Mouse (Mus musculus) hindbrain, postnatal 0 days (tissue): ENCODE measurements around the gene Cul9. TPM values are rescaled to one million over a fixed set of nuclear protein-coding genes. Genes with fewer than 3 reads are reported as not detected.

Experiments
- ATAC-seq: fragments of 200-750 bp; cut with Nextera tagmentation; 2 replicates; pipeline ENCODE4 v1.8.0; 2017; ENCODE audit warnings: mild to moderate bottlenecking, moderate TSS enrichment, moderate library complexity
- DNase-seq: peaks from one replicate; pipeline ENCODE4 v3.0.0-alpha.2; 2015; ENCODE audit warnings: low spot score
- H3K27ac ChIP-seq: fragments of 300-500 bp; sonication (generic); 2 replicates; pipeline ENCODE4 v1.5.1; 2014; ENCODE audit warnings: mild to moderate bottlenecking
- H3K27me3 ChIP-seq: fragments of 300-500 bp; sonication (generic); 2 replicates; pipeline ENCODE4 v1.6.1; 2014; ENCODE audit warnings: low read length, mixed read lengths; ENCODE audit not compliant: insufficient read depth
- H3K36me3 ChIP-seq: fragments of 300-500 bp; sonication (generic); 2 replicates; pipeline ENCODE4 v1.6.1; 2014; ENCODE audit warnings: low read length, mixed read lengths; ENCODE audit not compliant: insufficient read depth
- H3K4me1 ChIP-seq: fragments of 300-500 bp; sonication (generic); 2 replicates; pipeline ENCODE4 v1.6.1; 2014; ENCODE audit warnings: antibody characterized with exemption, low read length, mixed read lengths; ENCODE audit not compliant: insufficient read depth
- H3K4me2 ChIP-seq: fragments of 300-500 bp; sonication (generic); 2 replicates; pipeline ENCODE4 v1.6.1; 2014; ENCODE audit warnings: low read depth, mild to moderate bottlenecking, low read length, moderate library complexity, mixed read lengths
- H3K4me3 ChIP-seq: fragments of 300-500 bp; sonication (generic); 2 replicates; pipeline ENCODE4 v1.5.1; 2014; ENCODE audit warnings: low read length
- H3K9ac ChIP-seq: fragments of 300-500 bp; sonication (generic); replicated peaks from 2 replicates; pipeline ENCODE4 v1.6.1; 2014; ENCODE audit warnings: mild to moderate bottlenecking, low read length, moderate library complexity, mixed read lengths
- H3K9me3 ChIP-seq: fragments of 300-500 bp; sonication (generic); 2 replicates; pipeline ENCODE4 v1.6.1; 2016; ENCODE audit warnings: low read length, mixed read lengths
- CTCF ChIP-seq: IDR thresholded peaks from 2 replicates; pipeline ENCODE4 v1.5.1; 2016; ENCODE audit warnings: antibody characterized with exemption, control low read depth, low read depth
- WGBS: fragments of 180-500 bp; shearing (Covaris S2); extraction: QIAGEN DNeasy Blood & Tissue Kit; methylation state at CpG from one replicate; pipeline ENCODE4 v1.1.7; 2014; 5-methylcytosine and 5-hydroxymethylcytosine counted together
- polyA plus RNA-seq: library from polyadenylated mRNA; unstranded; fragments of >200 nt; fragmentation: Nextera tagmentation; extraction: Ambion mirVana; gene quantifications from 2 replicates; pipeline ENCODE4 v1.2.1, GENCODE M21; 2015
- total RNA-seq: library from RNA; depleted of rRNA; stranded (reverse); fragments of >200 nt; gene quantifications from 2 replicates; pipeline ENCODE4 v1.2.3, GENCODE M21; 2014

The Cul9 gene
- total and polyA plus RNA-seq, 2 experiments from 2014 or later = 12.2 to 58.2 TPM

GRCm38 (mm10) chr17:46461347-46461746, 84.8 kb downstream of the Cul9 start:
- Histone ChIP-seq H3K4me1 (no peaks in the 10 kb centered on the region), H3K27me3 (no peaks in the 10 kb centered on the region), H3K9ac (no peak overlapping the region), H3K4me2 (peak overlapping the region; percentile 39; the same call in 1 of the 2 replicates), H3K9me3 (no peaks in the 10 kb centered on the region), H3K4me3 (no peak overlapping the region), H3K27ac (no peak overlapping the region), H3K36me3 (peaks cover 9% of the 10 kb centered on the region)
- peak; percentile 27 for DNase-seq
- WGBS = 28% methylated on average over 8 of the region's 8 CpGs
- peak; percentile 42 for TF ChIP-seq CTCF
- no peak for ATAC-seq

GRCm38 (mm10) chr17:46460673-46461072, 85.5 kb downstream of the Cul9 start:
- 10% methylated on average over 31 of the region's 32 CpGs for WGBS
- TF ChIP-seq CTCF = no peak
- DNase-seq (no peak), ATAC-seq (no peak; the same call in 1 of the 2 replicates)
- no peak overlapping the region for H3K4me3 ChIP-seq
- peak overlapping the region; percentile 39 for H3K4me2 ChIP-seq
- H3K27me3 ChIP-seq = no peaks in the 10 kb centered on the region
- 0 out of 2 replicates have a peak, but pooled peaks cover 5% of the 10 kb centered on the region for H3K4me1 ChIP-seq
- H3K27ac ChIP-seq = no peak overlapping the region
- peaks cover 5% of the 10 kb centered on the region; the same call in 1 of the 2 replicates for H3K36me3 ChIP-seq
- H3K9me3 ChIP-seq = no peaks in the 10 kb centered on the region
- no peak overlapping the region for H3K9ac ChIP-seq

- Histone ChIP-seq H3K4me2 (no peak overlapping the region), H3K27me3 (no peaks in the 10 kb centered on the region)
- DNase-seq = no peak
Measured at GRCm38 (mm10) chr17:46458439-46458838, 87.7 kb downstream of the Cul9 start.

GRCm38 (mm10) chr17:46457791-46458190, 88.4 kb downstream of the Cul9 start:
- no peak overlapping the region for H3K9ac ChIP-seq
- H3K4me2 ChIP-seq = no peak overlapping the region
- DNase-seq (peak; percentile 40), ATAC-seq (no peak)
- 22% methylated on average over 10 of the region's 10 CpGs for WGBS
- 0 out of 2 replicates have a peak, but pooled peaks cover 5% of the 10 kb centered on the region for H3K36me3 ChIP-seq
- H3K4me3 ChIP-seq = no peak overlapping the region
- no peak overlapping the region for H3K27ac ChIP-seq
- no peaks in the 10 kb centered on the region for H3K9me3 ChIP-seq
- peak; percentile 57 for TF ChIP-seq CTCF
- peaks cover 22% of the 10 kb centered on the region; the same call in 1 of the 2 replicates for H3K4me1 ChIP-seq
- H3K27me3 ChIP-seq = no peaks in the 10 kb centered on the region

More at GRCm38 (mm10) chr17:46458439-46458838, 87.7 kb downstream of the Cul9 start:
- Histone ChIP-seq H3K27ac (no peak overlapping the region), H3K4me3 (no peak overlapping the region), H3K36me3 (0 out of 2 replicates have a peak, but pooled peaks cover 5% of the 10 kb centered on the region), H3K4me1 (peaks cover 22% of the 10 kb centered on the region; the same call in 1 of the 2 replicates), H3K9me3 (no peaks in the 10 kb centered on the region), H3K9ac (no peak overlapping the region)
- 32% methylated on average over 3 of the region's 3 CpGs for WGBS
- ATAC-seq = no peak
- TF ChIP-seq CTCF = no peak

- no peaks in the 10 kb centered on the region for H3K27me3 ChIP-seq
- 3% methylated on average over 32 of the region's 33 CpGs for WGBS
- peak; percentile 36 for ATAC-seq
- H3K9ac ChIP-seq = peak overlapping the region; percentile 30; the same call in 1 of the 2 replicates
- peak; percentile 24 for DNase-seq
- H3K9me3 ChIP-seq = no peaks in the 10 kb centered on the region
- no peak for TF ChIP-seq CTCF
- H3K27ac ChIP-seq = no peak overlapping the region
- peaks cover 22% of the 10 kb centered on the region; the same call in 1 of the 2 replicates for H3K4me1 ChIP-seq
- H3K36me3 ChIP-seq = 0 out of 2 replicates have a peak, but pooled peaks cover 5% of the 10 kb centered on the region
- H3K4me3 ChIP-seq = peak overlapping the region; percentile 34
- H3K4me2 ChIP-seq = peak overlapping the region; percentile 67
Measured at GRCm38 (mm10) chr17:46455110-46455691, 91.0 kb downstream of the Cul9 start.

- Histone ChIP-seq H3K27ac (no peak overlapping the region), H3K27me3 (no peaks in the 10 kb centered on the region), H3K9ac (peak overlapping the region; percentile 30; the same call in 1 of the 2 replicates), H3K4me1 (peaks cover 22% of the 10 kb centered on the region; the same call in 1 of the 2 replicates), H3K4me2 (peak overlapping the region; percentile 67), H3K4me3 (peak overlapping the region; percentile 34), H3K9me3 (no peaks in the 10 kb centered on the region), H3K36me3 (0 out of 2 replicates have a peak, but pooled peaks cover 5% of the 10 kb centered on the region)
- ATAC-seq = peak; percentile 27; the same call in 1 of the 2 replicates
- peak; percentile 45 for DNase-seq
- TF ChIP-seq CTCF = no peak
- WGBS = 3% methylated on average over 9 of the region's 9 CpGs
Measured at GRCm38 (mm10) chr17:46454539-46454938, 91.6 kb downstream of the Cul9 start.

- peak overlapping the region; percentile 30; the same call in 1 of the 2 replicates for H3K9ac ChIP-seq
- peak; percentile 54 for DNase-seq
- 1% methylated on average over 26 of the region's 26 CpGs for WGBS
Measured at GRCm38 (mm10) chr17:46453970-46454411, 92.2 kb downstream of the Cul9 start.

More at GRCm38 (mm10) chr17:46453970-46454411, 92.2 kb downstream of the Cul9 start:
- peaks cover 22% of the 10 kb centered on the region; the same call in 1 of the 2 replicates for H3K4me1 ChIP-seq
- H3K27me3 ChIP-seq = no peaks in the 10 kb centered on the region
- peak overlapping the region; percentile 67 for H3K4me2 ChIP-seq
- H3K36me3 ChIP-seq = 0 out of 2 replicates have a peak, but pooled peaks cover 5% of the 10 kb centered on the region
- no peaks in the 10 kb centered on the region for H3K9me3 ChIP-seq
- peak; percentile 14; the same call in 1 of the 2 replicates for TF ChIP-seq CTCF
- no peak overlapping the region for H3K27ac ChIP-seq
- peak overlapping the region; percentile 34 for H3K4me3 ChIP-seq
- ATAC-seq = peak; percentile 19; the same call in 1 of the 2 replicates
